Mouse (Mus musculus) CH12.LX (cell line): ENCODE results near the gene Rilpl1.

Experiments
- CHD1 ChIP-seq: IDR thresholded peaks from 2 replicates; pipeline ENCODE4 v1.6.1; 2012; ENCODE audit warnings: low read depth, low read length, improper control_type of control experiment, inconsistent platforms
- CHD2 ChIP-seq: IDR thresholded peaks from 2 replicates; pipeline ENCODE4 v1.6.1; 2011; ENCODE audit warnings: low read length, improper control_type of control experiment
- CTCF ChIP-seq, 2 experiments: IDR thresholded peaks in 1 of 2; conservative IDR thresholded peaks in 1 of 2; 2 replicates each; pipeline ENCODE4 v1.5.1; 2011 to 2012; ENCODE audit warnings: low read depth in 2 of 2, low read length in 2 of 2, improper control_type of control experiment in 1 of 2, inconsistent platforms in 1 of 2, mild to moderate bottlenecking in 1 of 2, moderate library complexity in 1 of 2
- IRF4 ChIP-seq: IDR thresholded peaks from 2 replicates; pipeline ENCODE4 v1.6.1; 2014; ENCODE audit warnings: low read depth, mild to moderate bottlenecking, inconsistent platforms, low read length, improper control_type of control experiment
- JUN ChIP-seq: IDR thresholded peaks from 2 replicates; pipeline ENCODE4 v1.6.1; 2011; ENCODE audit warnings: low read depth, mild to moderate bottlenecking, low read length, improper control_type of control experiment, moderate library complexity; ENCODE audit not compliant: insufficient read depth
- MAX ChIP-seq: IDR thresholded peaks from 2 replicates; pipeline ENCODE4 v1.6.1; 2011; ENCODE audit warnings: low read length, improper control_type of control experiment
- MXI1 ChIP-seq: IDR thresholded peaks from 2 replicates; pipeline ENCODE4 v1.6.1; 2011; ENCODE audit warnings: mild to moderate bottlenecking, low read depth, low read length, improper control_type of control experiment
- POLR2A ChIP-seq: IDR thresholded peaks from 2 replicates; pipeline ENCODE4 v1.6.1; 2011; ENCODE audit warnings: low read depth, mild to moderate bottlenecking, improper control_type of control experiment, low read length
- RAD21 ChIP-seq: IDR thresholded peaks from 2 replicates; pipeline ENCODE4 v1.6.1; 2011; ENCODE audit warnings: low read depth, mild to moderate bottlenecking, low read length, improper control_type of control experiment, moderate library complexity
- RCOR1 ChIP-seq: conservative IDR thresholded peaks from 2 replicates; pipeline ENCODE4 v1.6.1; 2012; ENCODE audit warnings: low read depth, mild to moderate bottlenecking, inconsistent platforms, low read length, improper control_type of control experiment
- SIN3A ChIP-seq: IDR thresholded peaks from 2 replicates; pipeline ENCODE4 v1.6.1; 2012; ENCODE audit warnings: low read length, improper control_type of control experiment, inconsistent platforms
- USF2 ChIP-seq: conservative IDR thresholded peaks from 2 replicates; pipeline ENCODE4 v1.6.1; 2011; ENCODE audit warnings: low read depth, low read length, improper control_type of control experiment
- ZMIZ1 ChIP-seq: IDR thresholded peaks from 2 replicates; pipeline ENCODE4 v1.6.1; 2012; ENCODE audit warnings: low read depth, mild to moderate bottlenecking, inconsistent platforms, low read length, improper control_type of control experiment
- ZNF384 ChIP-seq: IDR thresholded peaks from 2 replicates; pipeline ENCODE4 v1.6.1; 2012; ENCODE audit warnings: low read depth, low read length, improper control_type of control experiment, inconsistent platforms

GRCm38 (mm10) chr5:124481714-124482113 is 49.5 kb downstream of the Rilpl1 start:
- TF ChIP-seq ZMIZ1: no peak
- no peak for TF ChIP-seq IRF4
- no peak for TF ChIP-seq POLR2A
- TF ChIP-seq MXI1: no peak
- TF ChIP-seq CTCF (conservative IDR thresholded peaks at IDR 0.05 in 1 of 2, IDR thresholded peaks at IDR 0.05 in 1 of 2; ENCODE audit: low read depth in 2 of 2, low read length in 2 of 2): no peak
- TF ChIP-seq USF2: no peak
- no peak for TF ChIP-seq CHD1
- no peak for TF ChIP-seq RCOR1
- no peak for TF ChIP-seq JUN
- no peak for TF ChIP-seq SIN3A
- no peak for TF ChIP-seq CHD2
- TF ChIP-seq MAX: no peak
- no peak for TF ChIP-seq RAD21
- no peak for TF ChIP-seq ZNF384
